Mouse (Mus musculus) lung, adult 2 months (tissue): ENCODE measurements around the gene Bspry. TPM values are rescaled to one million over a fixed set of nuclear protein-coding genes. Genes with fewer than 3 reads are reported as not detected.

Experiments
- DNase-seq: peaks from one replicate; pipeline ENCODE4 v3.0.0; 2022
- H3K4me1 ChIP-seq: fragments of 200-500 bp; 2 replicates; pipeline ENCODE4 v1.6.1; 2011; ENCODE audit warnings: low read length; ENCODE audit not compliant: control insufficient read depth, insufficient read depth
- H3K4me3 ChIP-seq: fragments of 200-500 bp; replicated peaks from 2 replicates; pipeline ENCODE3; 2011; ENCODE audit warnings: low read depth, mild to moderate bottlenecking, control low read depth, low read length; ENCODE audit errors: extremely low read depth
- CTCF ChIP-seq: fragments of 200-500 bp; IDR thresholded peaks from 2 replicates; pipeline ENCODE4 v1.5.1; 2011; ENCODE audit warnings: mild to moderate bottlenecking, low read length, control low read depth; ENCODE audit not compliant: insufficient read depth
- POLR2A ChIP-seq: fragments of 200-500 bp; IDR thresholded peaks from 2 replicates; pipeline ENCODE4 v1.6.1; 2011; ENCODE audit warnings: low read depth, mild to moderate bottlenecking, control low read depth, low read length, borderline replicate concordance; ENCODE audit errors: extremely low read depth
- WGBS: fragments of 180-500 bp; shearing (Covaris S2); methylation state at CpG from one replicate; pipeline ENCODE4 v1.1.7; 2018; 5-methylcytosine and 5-hydroxymethylcytosine counted together
- polyA plus RNA-seq: library from polyadenylated mRNA; depleted of rRNA; stranded (reverse); fragments of >200 nt; gene quantifications from 2 replicates; pipeline ENCODE4 v1.2.3, GENCODE M21; 2012

The Bspry gene
- polyA plus RNA-seq, 1 experiment: 31.0 TPM

- 33% methylated on average over 5 of the region's 5 CpGs for WGBS
- peak; percentile 37 for DNase-seq
- Histone ChIP-seq H3K4me3 (no peak overlapping the region), H3K4me1 (no peaks in the 10 kb centered on the region)
- TF ChIP-seq POLR2A: no peak
- TF ChIP-seq CTCF: peak; percentile 68
These were observed 24.9 kb upstream of the Bspry start for GRCm38 (mm10) chr4:62454995-62455394.

- no peak for TF ChIP-seq CTCF
- no peak for TF ChIP-seq POLR2A
- Histone ChIP-seq H3K4me1 (no peaks in the 10 kb centered on the region), H3K4me3 (no peak overlapping the region)
- DNase-seq: no peak
- WGBS: 86% methylated on average over 3 of the region's 3 CpGs
These were observed 20.8 kb upstream of the Bspry start for GRCm38 (mm10) chr4:62459081-62459480.

GRCm38 (mm10) chr4:62460348-62460747, 19.5 kb upstream of the Bspry start:
- no peak for TF ChIP-seq CTCF
- no peak for TF ChIP-seq POLR2A
- Histone ChIP-seq H3K4me1 (no peaks in the 10 kb centered on the region), H3K4me3 (no peak overlapping the region)
- no peak for DNase-seq
- WGBS: 88% methylated on average over 8 of the region's 8 CpGs

- no peaks in the 10 kb centered on the region for H3K4me1 ChIP-seq
- no peak overlapping the region for H3K4me3 ChIP-seq
- WGBS: 87% methylated on average over 2 of the region's 2 CpGs
- no peak for DNase-seq
- TF ChIP-seq POLR2A: no peak
- no peak for TF ChIP-seq CTCF
These were observed 16.7 kb upstream of the Bspry start for GRCm38 (mm10) chr4:62463124-62463523.

GRCm38 (mm10) chr4:62468158-62468557, 11.7 kb upstream of the Bspry start:
- H3K4me3 ChIP-seq: no peak overlapping the region
- 97% methylated on average over 1 of the region's 1 CpGs for WGBS
- no peak for DNase-seq
- H3K4me1 ChIP-seq: no peaks in the 10 kb centered on the region
- TF ChIP-seq CTCF (no peak), POLR2A (no peak)

GRCm38 (mm10) chr4:62470598-62471051, 9.2 kb upstream of the Bspry start, which contains the start of gene Wdr31:
Gene Wdr31, minus strand, starts transcription at chr4:62470896.
- WGBS: under 1% methylated on average over 30 of the region's 30 CpGs
- TF ChIP-seq CTCF (no peak), POLR2A (0 out of 2 replicates have a peak, but pooled peaks have one; percentile 19)
- DNase-seq: peak; percentile 83
- Histone ChIP-seq H3K4me1 (peaks cover under 1% of the 10 kb centered on the region; the same call in 1 of the 2 replicates), H3K4me3 (peak within 1 kb of the TSS; percentile 48)

- Histone ChIP-seq H3K4me1 (peaks cover 3% of the 10 kb centered on the region; the same call in 1 of the 2 replicates), H3K4me3 (no peak overlapping the region)
- TF ChIP-seq POLR2A (no peak), CTCF (no peak)
- WGBS: 90% methylated on average over 2 of the region's 2 CpGs
- no peak for DNase-seq
These were observed 7.8 kb upstream of the Bspry start for GRCm38 (mm10) chr4:62472071-62472470.

GRCm38 (mm10) chr4:62475131-62475530, 4.7 kb upstream of the Bspry start:
- WGBS: 36% methylated on average over 2 of the region's 2 CpGs
- DNase-seq: no peak
- TF ChIP-seq CTCF (no peak), POLR2A (no peak)
- Histone ChIP-seq H3K4me3 (no peak overlapping the region), H3K4me1 (peaks cover 7% of the 10 kb centered on the region)

GRCm38 (mm10) chr4:62475793-62476192, 4.1 kb upstream of the Bspry start:
- WGBS: 62% methylated on average over 6 of the region's 6 CpGs
- no peak for TF ChIP-seq POLR2A
- TF ChIP-seq CTCF: no peak
- no peak for DNase-seq
- Histone ChIP-seq H3K4me1 (peaks cover 7% of the 10 kb centered on the region), H3K4me3 (no peak overlapping the region)

- Histone ChIP-seq H3K4me1 (peaks cover 7% of the 10 kb centered on the region), H3K4me3 (no peak overlapping the region)
- TF ChIP-seq CTCF (no peak), POLR2A (no peak)
- WGBS: 59% methylated on average over 6 of the region's 6 CpGs
- no peak for DNase-seq
These were observed 2.2 kb upstream of the Bspry start for GRCm38 (mm10) chr4:62477542-62478244.
